Mouse (Mus musculus) stomach, postnatal 0 days (tissue): ENCODE data around the gene Thbs1.

Experiments
- CTCF ChIP-seq: IDR thresholded peaks from 2 replicates; pipeline ENCODE4 v1.5.1; 2016; ENCODE audit warnings: antibody characterized with exemption, low read depth, mild to moderate bottlenecking, moderate library complexity
- EP300 ChIP-seq: optimal IDR thresholded peaks from 2 replicates; pipeline ENCODE3; 2016; ENCODE audit warnings: antibody characterized with exemption

DNA sequence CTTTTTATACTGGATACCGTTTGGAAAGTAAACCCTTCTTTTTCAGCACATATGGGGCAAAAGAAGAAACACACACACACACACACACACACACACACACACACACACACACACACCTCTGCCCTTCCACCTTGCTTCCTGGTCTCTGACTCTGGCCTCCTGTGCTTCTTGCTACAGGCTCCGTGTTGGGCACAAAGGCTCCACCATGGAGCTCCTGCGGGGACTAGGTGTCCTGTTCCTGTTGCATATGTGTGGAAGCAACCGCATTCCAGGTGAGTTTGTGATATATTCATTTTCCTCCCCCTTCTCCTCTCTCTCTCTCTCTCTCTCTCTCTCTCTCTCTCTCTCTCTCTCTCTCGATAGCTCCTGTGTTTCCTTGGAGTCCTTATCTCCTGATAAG, 762 bp downstream of the Thbs1 start:
- TF ChIP-seq CTCF: no peak
- TF ChIP-seq EP300: no peak
